Mouse (Mus musculus) adrenal gland, postnatal 36 days (tissue): Measurements from ENCODE around the gene 9030624G23Rik. TPM values are rescaled to one million over a fixed set of nuclear protein-coding genes. Genes with fewer than 3 reads are reported as not detected.
A peak's percentile ranks its signal among the peaks of the same experiment; 100 is the strongest.
"Not testable (repeated sequence)": the region's sequence is repeated elsewhere in the genome, so short reads cannot be mapped to it uniquely, and the experiment has no call there.

ENCODE experiments used
- DNase-seq, 2 experiments: peaks; one replicate each; pipeline ENCODE4 v3.0.0; 2021; ENCODE audit warnings: mixed read lengths in 1 of 2
- long read RNA-seq, 2 experiments: library from polyadenylated mRNA; stranded (forward); transcript quantifications; one replicate each; pipeline ENCODE4 v2.0.0; 2021; ENCODE audit warnings: borderline sequencing depth in 2 of 2
- total RNA-seq, 2 experiments: library from RNA; stranded (reverse); gene quantifications; 2 replicates each; pipeline ENCODE4 v1.2.3; 2021

9030624G23Rik gene
- total RNA-seq, result 1 to 10 TPM in 1 of 2 experiments, under 1 TPM in 1; 0.70 to 1.2 TPM
- long read RNA-seq, experiment 1, partial matches to known transcripts, result 0 of 1 reads
- long read RNA-seq, experiment 1, other reads (novel, unspliced or antisense), result 1 of 1 reads
- long read RNA-seq, experiment 2, result 0 reads

DNA sequence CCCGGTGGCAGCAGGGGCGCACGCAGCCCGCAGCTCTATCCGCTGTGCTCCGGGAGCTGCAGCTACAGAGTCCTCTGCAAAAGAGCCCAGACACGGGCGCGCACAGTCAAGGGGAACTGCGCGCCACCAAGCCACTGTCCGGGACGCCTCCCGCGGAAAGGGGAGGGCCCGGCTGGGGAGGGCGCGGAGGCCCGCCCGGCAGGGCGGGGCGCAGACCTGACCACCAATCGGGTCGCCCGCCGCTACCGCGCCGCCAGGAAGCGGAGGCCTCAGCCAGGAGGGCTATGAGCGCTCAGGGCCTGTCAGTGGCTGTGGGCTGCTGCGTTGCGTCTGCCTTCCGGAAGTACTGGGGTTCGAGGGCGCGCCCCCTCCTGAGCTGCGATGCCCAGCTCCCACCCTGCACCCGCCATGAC is at the start of gene 9030624G23Rik:
Gene 9030624G23Rik, minus strand, starts transcription at position 139 of the 413 bp plus-strand sequence.
- peak; percentile 75 to 84 for DNase-seq

DNA sequence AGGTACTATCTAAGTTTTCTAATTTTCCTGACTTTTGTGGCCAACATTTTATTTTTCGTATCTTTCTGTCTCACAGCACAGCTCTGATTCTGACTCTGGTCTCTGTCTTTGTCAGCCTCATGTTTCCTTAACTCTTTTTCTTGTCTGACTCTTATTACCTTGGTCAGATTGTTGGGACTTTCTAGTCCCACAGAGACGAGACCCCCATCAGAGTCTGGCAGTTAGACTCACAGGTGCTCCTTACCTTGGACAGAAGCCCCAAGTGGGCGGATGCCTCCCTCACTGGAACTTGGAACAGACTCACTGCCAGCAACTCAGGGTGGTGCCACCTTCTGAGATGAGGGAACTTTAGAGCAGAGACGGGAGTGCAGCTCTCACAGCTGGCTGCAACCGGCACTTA is 13.9 kb downstream of the 9030624G23Rik start:
- not testable (repeated sequence) for DNase-seq
